8 mouse cellular contexts compared by ENCODE assay signal in the genomic region with DNA sequence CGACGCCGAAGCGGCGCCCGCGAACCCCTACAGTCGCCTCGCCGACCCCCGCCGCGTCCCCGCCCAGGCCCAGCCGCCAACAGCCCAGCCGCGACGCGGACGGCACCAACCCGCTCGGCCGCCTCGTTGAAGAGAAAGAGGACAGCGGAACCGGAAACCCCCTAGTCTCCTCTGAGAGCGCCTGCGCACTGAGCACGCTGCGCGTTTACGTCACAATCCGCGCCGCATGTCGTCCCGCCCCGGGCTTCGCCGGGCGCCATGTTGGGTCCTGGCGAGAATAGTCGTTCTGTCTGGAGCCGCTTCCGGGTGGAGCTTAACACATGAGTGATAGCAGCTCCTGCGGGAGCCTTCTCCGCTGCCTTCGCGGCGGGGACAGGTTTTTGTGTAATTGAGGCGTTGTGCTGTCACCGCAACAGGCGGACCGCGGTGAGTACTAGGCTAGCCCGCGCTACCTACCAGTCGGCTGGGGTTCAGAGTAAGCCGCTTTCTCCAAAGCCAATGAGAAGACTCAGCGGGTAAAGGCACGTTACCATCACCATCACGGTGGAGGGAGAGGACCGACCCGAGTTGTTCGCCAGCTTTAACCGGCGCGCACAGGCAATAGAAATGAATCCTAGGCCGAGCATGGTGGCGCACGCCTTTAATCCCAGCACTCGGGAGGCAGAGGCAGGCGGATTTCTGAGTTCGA. TPM values are rescaled to one million over a fixed set of nuclear protein-coding genes. Genes with fewer than 3 reads are reported as not detected.
A peak's percentile ranks its signal among the peaks of the same experiment; 100 is the strongest.
DNase-seq lines count a peak whose midpoint lies in the region; ATAC-seq lines count a peak whose summit lies in the region.

A gene (minus strand): TSS at position 574 of the 688 bp plus-strand sequence.

- H3K4me1 ChIP-seq in hindbrain, embryonic 10.5 days (replicated peaks), result peaks cover 44% of the 10 kb centered on the region

- DNase-seq in MEL-GATA-1-ER (ENCODE audit: extremely low read depth, low read depth), result peak; percentile 85
- DNase-seq in cerebellum, adult 8-10 months, result peak; percentile 97
- DNase-seq in hindbrain, embryonic 10.5 days (ENCODE audit: low spot score), result peak; percentile 98
- DNase-seq in layer of hippocampus, postnatal 10 days (ENCODE audit: low spot score in 2 of 2), result peak; percentile 97 to 98
- DNase-seq in lung, postnatal 10 days, result peak; percentile 98
- DNase-seq in ovary, postnatal 36 days (ENCODE audit: low spot score), result peak; percentile 97
- DNase-seq in thymus, postnatal 25 days, result peak; percentile 98

- H3K4me3 ChIP-seq in hindbrain, embryonic 10.5 days, result peak within 1 kb of the TSS; percentile 92

- peak; percentile 80 for ATAC-seq in frontal cortex, adult (ENCODE audit: low TSS enrichment)

- WGBS in hindbrain, embryonic 10.5 days, result 1% methylated on average over 74 of the region's 74 CpGs

- H3K27ac ChIP-seq in hindbrain, embryonic 10.5 days, result peak within 1 kb of the TSS; percentile 97

- no peaks in the 10 kb centered on the region for H3K9me3 ChIP-seq in hindbrain, embryonic 10.5 days

- H3K27me3 ChIP-seq in hindbrain, embryonic 10.5 days (ENCODE audit: insufficient read depth, poor library complexity, severe bottlenecking), result no peaks in the 10 kb centered on the region

- peaks cover 61% of the 10 kb centered on the region for H3K36me3 ChIP-seq in hindbrain, embryonic 10.5 days

RNA-seq across cellular contexts. Expression of the gene that starts here (rescaled TPM):
- polyA plus RNA-seq in hindbrain, embryonic 10.5 days (2016; fragmentation: Nextera tagmentation; extraction: Ambion mirVana), result 914 and 933 TPM in 2 replicates
- 1,000 to 10,000 TPM in 1 of 2 experiments, 100 to 1,000 TPM in 1; 916 to 1,148 TPM for total RNA-seq in layer of hippocampus, postnatal 10 days (2021)

Comparison
In these comparisons a context has a peak if more than half of its experiments do, and no peak if none do; other contexts are left out.
1. Peak in every context shown above with its lines: DNase-seq, ATAC-seq, H3K4me3 ChIP-seq and H3K27ac ChIP-seq.